Mouse (Mus musculus): ENCODE measurements around the gene Sh3bgrl2. TPM values are rescaled to one million over a fixed set of nuclear protein-coding genes. Genes with fewer than 3 reads are reported as not detected.

Gene Sh3bgrl2
- polyA plus RNA-seq, 1 experiment from 2014 or later = 19.5 TPM

- Histone ChIP-seq H3K27ac (0 out of 2 replicates have a peak overlapping the region, but pooled peaks have one; percentile 6), H3K9ac (no peak overlapping the region), H3K9me3 (replicated peaks) (no peaks in the 10 kb centered on the region), H3K4me3 (replicated peaks) (no peak overlapping the region), H3K4me1 (peaks cover 36% of the 10 kb centered on the region), H3K36me3 (no peaks in the 10 kb centered on the region), H3K27me3 (no peaks in the 10 kb centered on the region), H3K4me2 (no peak overlapping the region)
- 64% methylated on average over 13 of the region's 13 CpGs for WGBS
- no peak for ATAC-seq (replicated peaks; ENCODE audit: low FRiP score)
Observed at GRCm38 (mm10) chr9:83564934-83565652, 17.0 kb downstream of the Sh3bgrl2 start.

GRCm38 (mm10) chr9:83566141-83566540, 18.0 kb downstream of the Sh3bgrl2 start:
- no peak overlapping the region for H3K4me2 ChIP-seq

DNA sequence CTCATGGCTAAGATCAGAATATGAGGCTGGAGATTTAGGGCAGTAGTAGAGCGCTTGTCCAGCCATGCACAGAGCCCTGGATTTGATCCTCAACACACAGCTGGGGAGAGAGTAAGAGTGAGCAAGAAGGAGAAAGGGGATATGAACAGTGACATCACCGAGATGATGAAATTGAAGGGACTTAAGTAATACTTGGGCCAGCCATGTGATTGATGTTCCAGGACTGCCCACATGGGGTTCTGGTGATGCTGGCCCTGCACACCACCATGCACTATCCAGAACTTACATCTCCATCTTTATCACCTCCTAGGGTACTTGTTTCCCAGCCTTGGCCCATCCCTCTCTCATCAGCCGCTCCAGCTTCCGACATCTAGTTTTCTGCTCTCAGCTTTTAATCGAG, 20.0 kb downstream of the Sh3bgrl2 start:
- Histone ChIP-seq H3K4me1 (peaks cover 38% of the 10 kb centered on the region), H3K36me3 (no peaks in the 10 kb centered on the region), H3K9me3 (replicated peaks) (no peaks in the 10 kb centered on the region), H3K4me2 (no peak overlapping the region), H3K27ac (no peak overlapping the region), H3K4me3 (replicated peaks) (no peak overlapping the region), H3K9ac (no peak overlapping the region), H3K27me3 (no peaks in the 10 kb centered on the region)
- WGBS = 91% methylated on average over 5 of the region's 5 CpGs
- ATAC-seq (replicated peaks; ENCODE audit: low FRiP score) = no peak

More at GRCm38 (mm10) chr9:83566141-83566540, 18.0 kb downstream of the Sh3bgrl2 start:
- Histone ChIP-seq H3K36me3 (no peaks in the 10 kb centered on the region), H3K27me3 (no peaks in the 10 kb centered on the region), H3K9ac (no peak overlapping the region), H3K9me3 (replicated peaks) (no peaks in the 10 kb centered on the region), H3K27ac (no peak overlapping the region), H3K4me3 (replicated peaks) (no peak overlapping the region), H3K4me1 (peaks cover 39% of the 10 kb centered on the region)
- no peak for ATAC-seq (replicated peaks; ENCODE audit: low FRiP score)
- 69% methylated on average over 6 of the region's 6 CpGs for WGBS

DNA sequence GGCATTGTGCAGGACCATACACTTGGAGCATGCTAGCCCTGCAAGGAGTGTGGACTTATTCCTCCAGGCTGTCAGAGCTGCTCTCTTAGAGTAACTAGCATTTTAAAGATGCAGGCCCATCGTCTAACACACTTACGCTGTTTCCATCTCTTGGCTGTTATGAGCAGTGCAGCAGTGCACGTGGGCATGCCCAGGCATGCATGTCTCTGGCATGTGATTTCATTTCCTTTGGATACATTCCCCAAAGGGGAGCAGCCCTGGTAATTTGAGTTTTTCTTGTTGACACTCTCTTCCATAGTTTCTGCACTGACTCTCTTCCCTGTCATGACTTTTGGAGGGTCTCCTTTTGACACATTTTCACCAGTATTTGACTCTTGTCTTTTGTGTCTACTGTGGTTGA, 20.8 kb downstream of the Sh3bgrl2 start:
- Histone ChIP-seq H3K27me3 (no peaks in the 10 kb centered on the region), H3K27ac (no peak overlapping the region), H3K4me2 (no peak overlapping the region), H3K4me1 (peaks cover 35% of the 10 kb centered on the region), H3K36me3 (no peaks in the 10 kb centered on the region), H3K9me3 (replicated peaks) (no peaks in the 10 kb centered on the region), H3K9ac (no peak overlapping the region), H3K4me3 (replicated peaks) (no peak overlapping the region)
- ATAC-seq (replicated peaks; ENCODE audit: low FRiP score) = no peak
- WGBS = 58% methylated on average over 3 of the region's 3 CpGs

- H3K4me3 ChIP-seq (replicated peaks) = no peak overlapping the region
- H3K4me1 ChIP-seq = peaks cover 26% of the 10 kb centered on the region
- no peaks in the 10 kb centered on the region for H3K9me3 ChIP-seq (replicated peaks)
- H3K4me2 ChIP-seq = no peak overlapping the region
- H3K9ac ChIP-seq = no peak overlapping the region
- no peaks in the 10 kb centered on the region for H3K27me3 ChIP-seq
- H3K36me3 ChIP-seq = no peaks in the 10 kb centered on the region
- H3K27ac ChIP-seq = no peak overlapping the region
- ATAC-seq (replicated peaks; ENCODE audit: low FRiP score) = no peak
- 78% methylated on average over 7 of the region's 7 CpGs for WGBS
Observed at GRCm38 (mm10) chr9:83569898-83570297, 21.8 kb downstream of the Sh3bgrl2 start.

DNA sequence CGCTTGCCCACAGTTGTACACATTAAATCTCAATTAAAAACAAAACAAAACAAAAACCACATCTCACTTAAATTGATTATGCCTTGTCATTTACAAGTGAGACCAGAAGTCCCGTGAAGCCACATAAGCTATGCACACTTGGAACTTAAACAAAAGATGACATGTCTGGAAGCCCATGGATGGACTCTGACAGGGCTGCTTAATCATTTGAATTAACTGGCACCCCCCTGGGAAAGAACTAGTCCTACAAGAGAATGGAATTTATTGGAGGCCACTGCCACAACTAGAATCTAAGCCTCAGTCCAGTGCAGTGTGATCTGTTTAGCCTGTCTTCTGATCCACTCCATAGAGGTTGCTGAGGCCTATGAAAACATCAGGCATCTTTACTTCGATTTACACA, 23.2 kb downstream of the Sh3bgrl2 start:
- peaks cover 18% of the 10 kb centered on the region for H3K4me1 ChIP-seq
- WGBS = 71% methylated on average over 3 of the region's 3 CpGs
- ATAC-seq (replicated peaks; ENCODE audit: low FRiP score) = no peak

GRCm38 (mm10) chr9:83572326-83572725, 24.2 kb downstream of the Sh3bgrl2 start:
- Histone ChIP-seq H3K4me3 (replicated peaks) (no peak overlapping the region), H3K9me3 (replicated peaks) (no peaks in the 10 kb centered on the region), H3K27me3 (no peaks in the 10 kb centered on the region), H3K36me3 (no peaks in the 10 kb centered on the region), H3K9ac (no peak overlapping the region), H3K4me2 (no peak overlapping the region), H3K4me1 (peaks cover 16% of the 10 kb centered on the region), H3K27ac (no peak overlapping the region)
- no peak for ATAC-seq (replicated peaks; ENCODE audit: low FRiP score)
- 93% methylated on average over 2 of the region's 2 CpGs for WGBS

More for the DNA sequence above, 23.2 kb downstream of the Sh3bgrl2 start:
- H3K4me3 ChIP-seq (replicated peaks) = no peak overlapping the region
- no peaks in the 10 kb centered on the region for H3K36me3 ChIP-seq
- no peak overlapping the region for H3K27ac ChIP-seq
- no peaks in the 10 kb centered on the region for H3K27me3 ChIP-seq
- H3K4me2 ChIP-seq = no peak overlapping the region
- no peak overlapping the region for H3K9ac ChIP-seq
- no peaks in the 10 kb centered on the region for H3K9me3 ChIP-seq (replicated peaks)

- Histone ChIP-seq H3K27ac (no peak overlapping the region), H3K4me2 (no peak overlapping the region), H3K4me3 (replicated peaks) (no peak overlapping the region), H3K9ac (no peak overlapping the region), H3K9me3 (replicated peaks) (no peaks in the 10 kb centered on the region), H3K27me3 (no peaks in the 10 kb centered on the region), H3K36me3 (no peaks in the 10 kb centered on the region), H3K4me1 (peaks cover 16% of the 10 kb centered on the region)
- ATAC-seq (replicated peaks; ENCODE audit: low FRiP score) = no peak
- 69% methylated on average over 2 of the region's 2 CpGs for WGBS
Observed at GRCm38 (mm10) chr9:83572870-83573269, 24.7 kb downstream of the Sh3bgrl2 start.

GRCm38 (mm10) chr9:83573588-83573987, 25.5 kb downstream of the Sh3bgrl2 start:
- Histone ChIP-seq H3K4me2 (no peak overlapping the region), H3K27me3 (no peaks in the 10 kb centered on the region), H3K27ac (no peak overlapping the region), H3K9ac (no peak overlapping the region), H3K4me3 (replicated peaks) (no peak overlapping the region), H3K9me3 (replicated peaks) (no peaks in the 10 kb centered on the region), H3K36me3 (peaks cover 4% of the 10 kb centered on the region; the same call in 1 of the 2 replicates), H3K4me1 (peaks cover 16% of the 10 kb centered on the region)
- ATAC-seq (replicated peaks; ENCODE audit: low FRiP score) = no peak
- 69% methylated on average over 2 of the region's 2 CpGs for WGBS

GRCm38 (mm10) chr9:83575403-83575802, 27.3 kb downstream of the Sh3bgrl2 start:
- H3K4me2 ChIP-seq = no peak overlapping the region
- H3K4me3 ChIP-seq (replicated peaks) = no peak overlapping the region
- peaks cover 13% of the 10 kb centered on the region for H3K4me1 ChIP-seq
- no peaks in the 10 kb centered on the region for H3K9me3 ChIP-seq (replicated peaks)
- peaks cover 4% of the 10 kb centered on the region; the same call in 1 of the 2 replicates for H3K36me3 ChIP-seq
- no peak overlapping the region for H3K27ac ChIP-seq
- H3K9ac ChIP-seq = no peak overlapping the region
- H3K27me3 ChIP-seq = no peaks in the 10 kb centered on the region
- 75% methylated on average over 4 of the region's 4 CpGs for WGBS
- no peak for ATAC-seq (replicated peaks; ENCODE audit: low FRiP score)

- no peak overlapping the region for H3K27ac ChIP-seq
- no peaks in the 10 kb centered on the region for H3K27me3 ChIP-seq
- H3K9me3 ChIP-seq (replicated peaks) = no peaks in the 10 kb centered on the region
- ATAC-seq (replicated peaks; ENCODE audit: low FRiP score) = no peak
- 39% methylated on average over 7 of the region's 7 CpGs for WGBS
- peaks cover 4% of the 10 kb centered on the region; the same call in 1 of the 2 replicates for H3K36me3 ChIP-seq
- peaks cover 8% of the 10 kb centered on the region for H3K4me1 ChIP-seq
- no peak overlapping the region for H3K9ac ChIP-seq
- H3K4me3 ChIP-seq (replicated peaks) = no peak overlapping the region
- H3K4me2 ChIP-seq = no peak overlapping the region
Observed at GRCm38 (mm10) chr9:83576018-83576688, 28.0 kb downstream of the Sh3bgrl2 start.

DNA sequence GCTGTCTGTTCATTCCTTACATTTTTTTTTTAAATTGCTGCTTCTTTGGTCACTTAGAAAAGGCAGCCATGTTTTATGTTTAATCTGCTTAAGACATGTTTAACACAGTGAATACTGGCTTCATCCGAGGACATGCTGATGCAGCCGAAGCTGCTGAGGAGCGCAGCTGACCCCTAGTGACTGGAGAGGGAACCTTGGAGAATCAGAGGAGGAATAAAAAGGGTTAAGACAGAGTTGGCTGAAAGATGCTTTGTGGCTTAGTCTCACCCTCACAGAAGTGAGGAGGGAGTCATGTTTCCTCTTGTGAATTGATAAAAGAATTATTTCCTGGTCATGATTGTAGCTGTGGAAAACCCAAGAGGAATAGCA, 28.5 kb downstream of the Sh3bgrl2 start:
- no peaks in the 10 kb centered on the region for H3K9me3 ChIP-seq (replicated peaks)
- no peaks in the 10 kb centered on the region for H3K27me3 ChIP-seq
- H3K27ac ChIP-seq = no peak overlapping the region
- H3K4me3 ChIP-seq (replicated peaks) = no peak overlapping the region
- H3K4me1 ChIP-seq = peaks cover 8% of the 10 kb centered on the region
- WGBS = 30% methylated on average over 3 of the region's 3 CpGs
- no peak overlapping the region for H3K4me2 ChIP-seq
- ATAC-seq (replicated peaks; ENCODE audit: low FRiP score) = peak; percentile 68
- H3K36me3 ChIP-seq = peaks cover 4% of the 10 kb centered on the region; the same call in 1 of the 2 replicates
- no peak overlapping the region for H3K9ac ChIP-seq

Measured in kidney, embryonic 15.5 days (tissue).